Mouse (Mus musculus) B cell, adult (primary cell): ENCODE data around the gene Aebp2. TPM values are rescaled to one million over a fixed set of nuclear protein-coding genes. Genes with fewer than 3 reads are reported as not detected.

Experiments used
- total RNA-seq: library from RNA; stranded (reverse); gene quantifications from 4 replicates; pipeline ENCODE4 v1.2.4, GENCODE M21; 2023; ENCODE audit not compliant: inconsistent age

Aebp2 gene
- 59.4 to 66.3 TPM (median 62.3 TPM) in 4 replicates for total RNA-seq

GRCm38 (mm10) chr6:140622391-140623225 is at the start of gene Aebp2:
TSS of gene Aebp2 (plus strand) at chr6:140622663.

Other genes with a start within 250 kb of the Aebp2 start
- 13.0 to 19.5 TPM (median 17.2 TPM) in 4 replicates for gene Plekha5, start 198.6 kb upstream of the Aebp2 start, total RNA-seq
- not detected in 4 replicates for gene Gm11077, start 106.6 kb downstream of the Aebp2 start, total RNA-seq